Mouse (Mus musculus) liver, embryonic 14.5 days (tissue): ENCODE results near the gene Tmem37.

Source experiments
- CTCF ChIP-seq: IDR thresholded peaks from 2 replicates; pipeline ENCODE4 v1.5.1; 2016; ENCODE audit warnings: antibody characterized with exemption, low read depth, control low read depth
- EP300 ChIP-seq: IDR thresholded peaks from 2 replicates; pipeline ENCODE4 v1.6.1; 2016; ENCODE audit warnings: antibody characterized with exemption, low read depth

DNA sequence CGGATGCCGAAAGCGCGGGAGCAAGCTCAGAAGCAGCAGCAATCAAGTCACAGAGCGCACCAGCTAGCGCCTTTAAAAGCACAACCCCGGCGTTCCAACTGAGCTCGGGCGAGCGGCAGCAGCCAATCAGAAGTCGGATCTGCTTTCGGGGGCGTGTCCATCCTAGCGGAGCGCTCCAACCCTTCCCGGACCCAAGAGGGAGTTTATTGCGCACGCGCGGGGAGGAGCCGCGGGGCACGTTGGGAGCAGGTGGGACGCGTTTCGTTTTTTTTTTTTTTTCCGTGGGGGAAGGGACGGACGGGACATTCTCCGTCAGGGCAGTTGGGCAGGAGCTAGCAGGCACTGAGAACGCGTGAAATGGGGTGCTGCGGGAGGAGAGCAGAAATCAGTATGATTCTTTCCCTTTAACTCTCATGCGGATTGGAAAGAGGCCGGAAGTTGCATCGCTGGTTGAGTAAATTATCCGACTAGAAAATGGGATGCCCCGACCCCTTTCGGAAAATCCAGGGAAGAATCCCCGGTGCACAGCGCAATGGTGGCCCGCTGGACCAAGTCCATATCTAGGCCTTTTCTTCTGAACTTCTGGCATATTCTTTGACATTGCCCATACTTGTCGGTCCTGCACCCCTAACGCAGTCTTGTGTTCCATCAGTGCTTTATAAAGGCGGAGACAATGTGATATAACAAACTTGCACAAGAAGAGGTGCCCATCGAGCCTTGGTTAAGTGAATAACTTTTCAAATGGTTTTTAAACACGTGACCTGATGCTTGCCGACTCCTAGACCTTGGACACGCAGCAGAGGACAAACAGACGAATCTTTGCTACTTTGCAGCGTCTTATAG, 47.3 kb upstream of the Tmem37 start, which contains the start of the genes Dbi and 3110009E18Rik:
- TF ChIP-seq CTCF (no peak; the same call in 1 of the 2 replicates), EP300 (no peak)
